Mouse (Mus musculus) embryonic facial prominence, embryonic 11.5 days (tissue): Measurements from ENCODE around the gene Vcam1. TPM values are rescaled to one million over a fixed set of nuclear protein-coding genes. Genes with fewer than 3 reads are reported as not detected.

ENCODE experiments used
- ATAC-seq: fragments of 200-750 bp; cut with Nextera tagmentation; replicated peaks from 2 replicates; pipeline ENCODE4 v1.8.0; 2017; ENCODE audit warnings: low read depth; ENCODE audit not compliant: insufficient number of reproducible peaks, low FRiP score, low TSS enrichment
- DNase-seq: peaks from one replicate; pipeline ENCODE4 v3.0.0-alpha.2; 2015; ENCODE audit warnings: low spot score
- H3K27ac ChIP-seq: fragments of 300-500 bp; sonication (generic); replicated peaks from 2 replicates; pipeline ENCODE4 v1.5.1; 2014; ENCODE audit warnings: mild to moderate bottlenecking, low read depth, low read length, control low read depth
- H3K27me3 ChIP-seq: fragments of 300-500 bp; sonication (generic); 2 replicates; pipeline ENCODE4 v1.6.1; 2014; ENCODE audit warnings: mild to moderate bottlenecking, low read length, moderate library complexity, mixed read lengths; ENCODE audit not compliant: control insufficient read depth, insufficient read depth
- H3K36me3 ChIP-seq: fragments of 300-500 bp; sonication (generic); replicated peaks from 2 replicates; pipeline ENCODE4 v1.6.1; 2014; ENCODE audit warnings: low read depth, mild to moderate bottlenecking, low read length, moderate library complexity, mixed read lengths; ENCODE audit not compliant: control insufficient read depth, insufficient read depth
- H3K4me1 ChIP-seq: fragments of 300-500 bp; sonication (generic); 2 replicates; pipeline ENCODE4 v1.6.1; 2014; ENCODE audit warnings: low read length, mixed read lengths; ENCODE audit not compliant: control insufficient read depth, insufficient read depth
- H3K4me2 ChIP-seq: fragments of 300-500 bp; sonication (generic); 2 replicates; pipeline ENCODE4 v1.6.1; 2014; ENCODE audit warnings: low read depth, mild to moderate bottlenecking, control low read depth, low read length, moderate library complexity
- H3K4me3 ChIP-seq: fragments of 300-500 bp; sonication (generic); 2 replicates; pipeline ENCODE4 v1.5.1; 2014; ENCODE audit warnings: low read depth, low read length, control low read depth
- H3K9ac ChIP-seq: fragments of 300-500 bp; sonication (generic); replicated peaks from 2 replicates; pipeline ENCODE4 v1.6.1; 2014; ENCODE audit warnings: mild to moderate bottlenecking, control low read depth, low read length
- H3K9me3 ChIP-seq: fragments of 300-500 bp; sonication (generic); replicated peaks from 2 replicates; pipeline ENCODE4 v1.6.1; 2016; ENCODE audit warnings: mild to moderate bottlenecking, low read length, inconsistent platforms, mixed read lengths; ENCODE audit not compliant: control insufficient read depth
- WGBS: fragments of 180-500 bp; shearing (Covaris S2); extraction: QIAGEN DNeasy Blood & Tissue Kit; methylation state at CpG from one replicate; pipeline ENCODE4 v1.1.7; 2014; 5-methylcytosine and 5-hydroxymethylcytosine counted together
- polyA plus RNA-seq: library from polyadenylated mRNA; unstranded; fragments of >200 nt; fragmentation: Nextera tagmentation; extraction: Ambion mirVana; gene quantifications from 2 replicates; pipeline ENCODE4 v1.2.1, GENCODE M21; 2014

Vcam1 gene
- polyA plus RNA-seq, 1 experiment from 2014 or later = 75.4 TPM

DNA sequence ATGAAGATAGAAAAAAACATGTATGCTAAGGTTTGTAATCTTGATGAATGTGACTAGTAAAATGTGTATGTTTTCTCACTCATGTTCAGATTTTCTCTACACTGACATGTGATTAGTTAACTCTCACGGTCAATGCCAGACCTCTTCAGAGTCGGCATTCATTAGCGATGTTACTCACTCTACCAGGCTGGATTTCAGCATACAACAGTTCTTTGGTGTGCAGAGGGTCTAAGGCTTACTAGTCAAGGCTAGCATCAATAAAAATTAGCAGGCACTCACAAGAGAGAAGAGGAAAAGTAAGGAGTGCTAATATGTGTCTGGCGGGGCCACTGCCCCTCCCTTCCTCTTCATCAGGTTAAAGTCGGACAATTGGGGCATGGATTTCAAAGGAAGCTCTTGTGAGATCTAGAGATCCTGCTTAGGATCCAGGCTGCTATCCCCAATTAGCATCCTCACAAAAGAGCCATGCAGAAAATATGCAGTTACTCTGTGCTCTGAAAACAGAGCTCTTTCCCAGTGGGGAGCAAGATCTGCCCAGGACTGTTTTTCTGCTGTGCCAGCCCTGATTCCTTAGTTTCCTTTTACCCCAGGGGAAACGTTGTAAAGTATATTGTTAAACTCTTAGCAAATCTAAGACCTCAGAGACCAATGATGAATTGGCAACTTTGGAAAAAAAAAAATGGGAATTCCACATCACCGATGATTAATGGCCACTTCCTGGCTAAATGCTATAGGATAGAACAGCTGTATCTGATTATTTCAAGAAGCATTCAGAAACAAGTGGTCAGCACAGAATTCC is 15.8 kb downstream of the Vcam1 start:
- Histone ChIP-seq H3K9me3 (no peaks in the 10 kb centered on the region), H3K27ac (0 out of 2 replicates have a peak overlapping the region, but pooled peaks have one; percentile 20), H3K36me3 (no peaks in the 10 kb centered on the region; the same call in none of the 2 replicates), H3K4me2 (no peak overlapping the region), H3K4me3 (no peak overlapping the region), H3K4me1 (no peaks in the 10 kb centered on the region), H3K27me3 (no peaks in the 10 kb centered on the region), H3K9ac (no peak overlapping the region)
- DNase-seq = peak; percentile 62
- ATAC-seq = 0 out of 2 replicates have a peak, but pooled peaks have one; percentile 66
- 18% methylated on average over 7 of the region's 7 CpGs for WGBS

DNA sequence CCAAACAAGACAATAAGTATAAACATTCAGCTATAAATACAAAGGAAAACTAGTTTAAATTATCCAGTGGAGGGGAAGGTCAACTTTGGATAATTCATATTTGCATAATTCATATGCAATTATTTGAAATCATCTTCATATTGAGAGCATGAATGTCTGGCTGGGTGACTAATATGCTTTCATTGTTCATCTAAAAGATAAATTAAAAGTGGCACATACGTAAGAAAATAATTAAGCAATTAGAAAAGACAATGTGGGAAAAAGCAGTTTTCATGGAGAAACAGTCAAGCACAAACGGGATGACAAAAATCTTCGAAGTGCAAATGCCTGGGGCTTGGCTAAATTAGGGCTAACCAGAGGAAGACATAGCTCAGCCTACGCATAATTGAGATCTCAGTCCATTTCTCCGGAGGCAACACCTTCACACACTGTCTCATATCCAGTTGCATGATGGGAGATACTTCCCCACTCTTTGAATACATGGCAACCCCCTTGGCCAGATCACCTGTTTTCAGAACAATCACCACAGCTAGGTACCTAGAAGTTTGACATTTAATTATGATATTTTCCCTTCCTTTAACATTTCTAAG is 16.6 kb downstream of the Vcam1 start:
- no peak for DNase-seq

DNA sequence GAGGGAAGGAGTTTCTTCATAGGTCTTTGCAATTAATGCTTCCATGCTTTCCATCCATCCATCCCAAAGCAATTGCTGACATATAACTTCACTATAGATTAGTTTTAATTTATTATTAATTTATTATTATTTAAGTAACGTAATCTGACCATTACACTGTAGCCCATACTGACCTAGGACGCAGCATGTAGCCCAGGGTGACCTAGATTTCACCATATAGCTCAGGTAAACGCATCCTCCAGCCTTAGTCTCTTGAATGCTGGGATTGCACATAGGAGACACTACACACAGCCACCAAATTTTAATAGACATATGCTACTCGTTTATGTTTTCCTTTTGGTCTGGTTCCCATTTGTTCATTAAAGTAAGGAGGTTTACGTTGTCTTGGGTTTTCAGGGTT is 23.8 kb downstream of the Vcam1 start:
- H3K9me3 ChIP-seq = no peaks in the 10 kb centered on the region
- H3K27ac ChIP-seq = no peak overlapping the region
- no peak overlapping the region for H3K9ac ChIP-seq
- ATAC-seq = 0 out of 2 replicates have a peak, but pooled peaks have one; percentile 65
- no peaks in the 10 kb centered on the region for H3K36me3 ChIP-seq
- H3K4me1 ChIP-seq = no peaks in the 10 kb centered on the region
- H3K27me3 ChIP-seq = no peaks in the 10 kb centered on the region
- peak; percentile 43 for DNase-seq
- no peak overlapping the region for H3K4me2 ChIP-seq
- 68% methylated on average over 5 of the region's 5 CpGs for WGBS
- H3K4me3 ChIP-seq = no peak overlapping the region

More for the DNA sequence above, 16.6 kb downstream of the Vcam1 start:
- no peak overlapping the region for H3K4me3 ChIP-seq
- no peak overlapping the region for H3K4me2 ChIP-seq
- H3K27ac ChIP-seq = no peak overlapping the region
- no peak overlapping the region for H3K9ac ChIP-seq
- no peaks in the 10 kb centered on the region for H3K4me1 ChIP-seq
- H3K27me3 ChIP-seq = no peaks in the 10 kb centered on the region
- no peaks in the 10 kb centered on the region; the same call in none of the 2 replicates for H3K36me3 ChIP-seq
- 55% methylated on average over 5 of the region's 5 CpGs for WGBS
- ATAC-seq = no peak
- no peaks in the 10 kb centered on the region for H3K9me3 ChIP-seq

DNA sequence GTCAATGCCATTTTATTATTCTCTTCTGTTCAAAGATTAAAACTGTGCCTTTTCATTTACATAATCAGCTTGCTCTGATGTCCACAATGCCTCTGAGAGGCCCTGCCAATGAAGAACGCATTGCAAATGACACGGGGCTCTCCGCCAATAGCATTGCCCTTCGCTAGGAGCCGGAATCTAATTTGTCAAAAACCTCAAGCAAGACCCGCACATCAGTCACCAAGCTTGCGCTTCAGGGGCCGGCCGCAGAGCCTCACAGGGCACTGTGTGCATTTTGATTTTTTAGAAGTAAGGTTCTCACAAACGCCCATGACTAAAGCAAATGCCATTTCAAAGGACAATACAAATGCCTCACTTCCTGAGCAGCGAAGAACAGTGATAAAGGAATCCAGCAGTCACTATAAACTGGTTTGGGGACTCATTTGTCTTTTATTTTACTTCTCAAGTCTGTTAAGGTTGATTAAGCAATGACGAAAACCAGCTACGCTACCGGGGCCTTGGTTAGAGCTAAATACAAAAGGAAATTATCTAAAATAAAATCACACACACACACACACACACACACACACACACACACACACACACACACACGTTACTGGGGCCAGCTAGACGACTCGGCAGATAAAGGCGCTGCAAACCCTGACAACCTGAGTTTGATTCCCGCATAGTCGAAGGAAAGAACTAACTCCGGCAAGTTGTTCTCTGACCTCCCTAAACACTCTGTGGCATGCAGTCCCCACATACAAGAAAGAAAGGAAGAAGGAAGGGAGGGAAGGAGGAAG is 24.4 kb downstream of the Vcam1 start:
- ATAC-seq (peak; percentile 85), DNase-seq (peak; percentile 79)
- Histone ChIP-seq H3K27ac (no peak overlapping the region), H3K4me3 (peak overlapping the region; percentile 6; the same call in 1 of the 2 replicates), H3K9ac (no peak overlapping the region; the same call in 1 of the 2 replicates), H3K4me2 (peak overlapping the region; percentile 25), H3K27me3 (no peaks in the 10 kb centered on the region), H3K4me1 (no peaks in the 10 kb centered on the region), H3K9me3 (no peaks in the 10 kb centered on the region), H3K36me3 (no peaks in the 10 kb centered on the region)
- WGBS = 17% methylated on average over 21 of the region's 21 CpGs

DNA sequence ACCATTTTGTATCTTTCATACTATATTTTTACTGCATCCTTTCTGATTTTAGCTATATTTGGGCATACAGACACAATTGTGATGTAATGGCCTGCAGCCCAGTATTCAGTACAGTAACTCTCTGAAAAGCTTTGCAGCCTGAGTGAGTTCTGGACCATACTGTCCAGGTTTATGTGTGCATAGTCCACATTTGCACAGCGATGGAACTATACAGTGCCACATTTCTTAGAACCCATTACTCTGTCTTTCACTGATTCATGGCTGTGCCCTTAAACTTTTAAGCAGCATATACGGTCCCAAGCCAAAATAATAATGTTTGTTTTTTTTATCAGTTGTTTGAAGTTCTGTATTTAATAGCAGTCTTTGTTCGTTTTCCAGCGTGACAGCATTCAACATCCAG is 25.2 kb downstream of the Vcam1 start:
- H3K27me3 ChIP-seq = no peaks in the 10 kb centered on the region
- DNase-seq (no peak), ATAC-seq (no peak)
- H3K4me1 ChIP-seq = no peaks in the 10 kb centered on the region
- H3K9ac ChIP-seq = no peak overlapping the region
- no peak overlapping the region for H3K4me3 ChIP-seq
- 62% methylated on average over 4 of the region's 4 CpGs for WGBS
- no peaks in the 10 kb centered on the region for H3K9me3 ChIP-seq
- H3K36me3 ChIP-seq = no peaks in the 10 kb centered on the region
- H3K27ac ChIP-seq = no peak overlapping the region
- no peak overlapping the region for H3K4me2 ChIP-seq

DNA sequence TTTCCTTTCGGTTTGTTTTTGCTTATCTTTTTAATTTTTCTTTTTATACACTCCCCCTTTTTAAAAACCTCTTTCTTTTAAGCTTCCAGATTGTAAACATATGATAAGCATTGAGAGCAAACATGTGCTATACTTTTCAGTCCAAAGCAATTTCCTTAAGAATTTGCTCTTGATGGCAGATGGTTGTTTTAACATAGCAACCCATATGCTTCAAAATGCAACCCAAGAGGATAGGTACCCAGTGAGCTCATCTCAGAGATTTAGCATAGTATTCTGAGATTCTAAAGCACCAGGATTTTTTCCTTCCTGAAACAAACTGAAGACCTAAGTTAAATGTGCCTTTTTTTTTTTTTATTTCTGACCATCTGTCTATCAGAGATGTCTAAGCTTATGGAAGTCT is 28.6 kb downstream of the Vcam1 start:
- H3K4me1 ChIP-seq = no peaks in the 10 kb centered on the region
- no peak overlapping the region for H3K4me2 ChIP-seq
- ATAC-seq (no peak), DNase-seq (no peak)
- 70% methylated on average over 1 of the region's 1 CpGs for WGBS
- H3K9me3 ChIP-seq = no peaks in the 10 kb centered on the region
- H3K9ac ChIP-seq = no peak overlapping the region
- no peak overlapping the region for H3K27ac ChIP-seq
- H3K27me3 ChIP-seq = no peaks in the 10 kb centered on the region
- no peak overlapping the region for H3K4me3 ChIP-seq
- H3K36me3 ChIP-seq = no peaks in the 10 kb centered on the region

DNA sequence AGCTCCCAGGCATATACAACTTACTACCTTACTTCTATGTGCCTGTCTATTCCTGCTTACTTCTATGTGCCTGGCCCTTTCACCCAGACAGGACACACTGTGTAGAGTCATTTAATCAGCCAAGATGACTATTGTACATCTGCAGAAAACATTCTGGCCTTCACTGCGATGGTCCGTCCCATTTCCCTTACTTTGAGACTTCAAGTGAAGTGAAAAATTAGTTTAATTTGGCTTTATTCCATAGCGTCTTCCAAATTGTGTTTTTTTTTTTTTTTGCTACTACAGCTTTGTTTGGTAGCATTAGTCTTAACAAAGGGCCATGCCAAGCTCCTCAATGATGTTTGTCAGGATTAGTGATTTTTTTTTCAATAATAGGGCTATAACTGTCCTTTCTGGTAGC is 33.6 kb downstream of the Vcam1 start:
- H3K9ac ChIP-seq = no peak overlapping the region
- H3K4me3 ChIP-seq = no peak overlapping the region
- DNase-seq = no peak
- no peaks in the 10 kb centered on the region for H3K4me1 ChIP-seq
- 91% methylated on average over 3 of the region's 3 CpGs for WGBS
- no peak for ATAC-seq
- H3K27me3 ChIP-seq = no peaks in the 10 kb centered on the region
- H3K4me2 ChIP-seq = no peak overlapping the region
- no peak overlapping the region for H3K27ac ChIP-seq
- 0 out of 2 replicates have a peak, but pooled peaks cover 2% of the 10 kb centered on the region for H3K9me3 ChIP-seq
- H3K36me3 ChIP-seq = no peaks in the 10 kb centered on the region
